Mouse (Mus musculus) midbrain, embryonic 13.5 days (tissue): ENCODE measurements around the gene Cdr1. TPM values are rescaled to one million over a fixed set of nuclear protein-coding genes. Genes with fewer than 3 reads are reported as not detected.

Experiments used
- ATAC-seq: fragments of 200-750 bp; cut with Nextera tagmentation; 2 replicates; pipeline ENCODE4 v1.8.0; 2017; ENCODE audit warnings: mild to moderate bottlenecking, moderate TSS enrichment, moderate library complexity
- H3K27ac ChIP-seq: fragments of 300-500 bp; sonication (generic); 2 replicates; pipeline ENCODE4 v1.5.1; 2015; ENCODE audit warnings: inconsistent platforms, mild to moderate bottlenecking, moderate library complexity
- H3K27me3 ChIP-seq: fragments of 300-500 bp; sonication (generic); 2 replicates; pipeline ENCODE4 v1.6.1; 2015; ENCODE audit warnings: mild to moderate bottlenecking, inconsistent platforms
- H3K36me3 ChIP-seq: fragments of 300-500 bp; sonication (generic); 2 replicates; pipeline ENCODE4 v1.6.1; 2015; ENCODE audit warnings: mild to moderate bottlenecking, inconsistent platforms
- H3K4me1 ChIP-seq: fragments of 300-500 bp; sonication (generic); replicated peaks from 2 replicates; pipeline ENCODE4 v1.6.1; 2015; ENCODE audit warnings: inconsistent platforms
- H3K4me2 ChIP-seq: fragments of 300-500 bp; sonication (generic); replicated peaks from 2 replicates; pipeline ENCODE4 v1.6.1; 2015; ENCODE audit warnings: moderate library complexity, mild to moderate bottlenecking, inconsistent platforms
- H3K4me3 ChIP-seq: fragments of 300-500 bp; sonication (generic); replicated peaks from 2 replicates; pipeline ENCODE4 v1.5.1; 2015; ENCODE audit warnings: mild to moderate bottlenecking, inconsistent platforms
- H3K9ac ChIP-seq: fragments of 300-500 bp; sonication (generic); replicated peaks from 2 replicates; pipeline ENCODE4 v1.6.1; 2015; ENCODE audit warnings: mild to moderate bottlenecking, inconsistent platforms
- H3K9me3 ChIP-seq: fragments of 300-500 bp; sonication (generic); 2 replicates; pipeline ENCODE4 v1.6.1; 2016; ENCODE audit warnings: mild to moderate bottlenecking, inconsistent platforms
- WGBS: fragments of 180-500 bp; shearing (Covaris S2); methylation state at CpG from one replicate; pipeline ENCODE4 v1.1.7; 2015; 5-methylcytosine and 5-hydroxymethylcytosine counted together
- microRNA-seq: library from miRNA; unstranded; fragments of <30 nt; microRNA quantifications from one replicate; pipeline ENCODE4, GENCODE M21; 2016
- polyA plus RNA-seq: library from polyadenylated mRNA; unstranded; fragments of >200 nt; fragmentation: Nextera tagmentation; extraction: Ambion mirVana; gene quantifications from 2 replicates; pipeline ENCODE4 v1.2.1, GENCODE M21; 2015

The Cdr1 gene
- polyA plus RNA-seq, result not detected in 2 replicates

DNA sequence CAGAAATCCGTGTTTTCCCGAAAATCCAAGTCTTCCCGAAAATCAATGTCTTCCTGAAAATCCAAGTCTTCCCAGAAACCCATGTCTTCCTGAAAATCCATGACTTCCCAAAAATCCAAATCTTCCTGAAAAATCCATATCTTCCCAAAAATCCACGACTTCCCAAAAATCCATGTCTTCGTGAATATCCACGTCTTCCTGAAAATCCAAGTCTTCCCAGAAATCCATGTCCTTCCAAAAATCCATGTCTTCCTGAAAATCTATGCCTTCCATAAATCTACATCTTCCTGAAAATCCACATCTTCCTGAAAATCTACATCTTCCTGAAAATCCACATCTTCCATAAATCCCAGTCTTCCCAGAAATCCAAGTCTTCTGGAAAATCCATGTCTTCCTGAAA is at the start of gene Cdr1:
Gene Cdr1 (minus strand): TSS at position 101 of the 400 bp plus-strand sequence.
- no peak within 1 kb of the TSS for H3K9ac ChIP-seq
- H3K27ac ChIP-seq, result no peak within 1 kb of the TSS
- H3K9me3 ChIP-seq, result peaks cover 20% of the 10 kb centered on the region; the same call in 1 of the 2 replicates
- H3K4me1 ChIP-seq, result no peaks in the 10 kb centered on the region
- no peak within 1 kb of the TSS for H3K4me3 ChIP-seq
- peaks cover 8% of the 10 kb centered on the region; the same call in 1 of the 2 replicates for H3K36me3 ChIP-seq
- no peak for ATAC-seq
- no peak within 1 kb of the TSS for H3K4me2 ChIP-seq
- WGBS, result 94% methylated on average over 6 of the region's 6 CpGs
- H3K27me3 ChIP-seq, result no peaks in the 10 kb centered on the region

DNA sequence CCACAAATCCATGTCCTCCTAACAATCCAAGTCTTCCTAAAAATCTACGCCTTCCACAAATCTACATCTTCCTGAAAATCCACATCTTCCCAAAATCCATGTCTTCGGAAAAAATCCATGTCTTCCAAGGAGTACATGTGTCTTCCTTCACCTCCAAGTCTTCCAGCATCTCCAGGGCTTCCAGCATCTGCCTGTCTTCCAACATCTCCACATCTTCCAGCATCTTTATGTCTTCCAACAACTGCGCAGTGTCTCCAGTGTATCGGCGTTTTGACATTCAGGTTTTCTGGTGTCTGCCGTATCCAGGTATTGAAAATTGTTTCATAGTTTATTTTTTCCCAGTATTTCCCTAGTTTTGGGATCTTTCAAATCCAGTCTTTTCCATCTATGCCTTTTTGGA is 511 bp upstream of the Cdr1 start:
- Histone ChIP-seq H3K4me2 (no peak overlapping the region), H3K4me1 (no peaks in the 10 kb centered on the region), H3K27ac (no peak overlapping the region), H3K9me3 (peaks cover 20% of the 10 kb centered on the region; the same call in 1 of the 2 replicates), H3K36me3 (peaks cover 8% of the 10 kb centered on the region; the same call in 1 of the 2 replicates), H3K4me3 (no peak overlapping the region), H3K9ac (no peak overlapping the region), H3K27me3 (no peaks in the 10 kb centered on the region)
- no peak for ATAC-seq
- 96% methylated on average over 6 of the region's 6 CpGs for WGBS

DNA sequence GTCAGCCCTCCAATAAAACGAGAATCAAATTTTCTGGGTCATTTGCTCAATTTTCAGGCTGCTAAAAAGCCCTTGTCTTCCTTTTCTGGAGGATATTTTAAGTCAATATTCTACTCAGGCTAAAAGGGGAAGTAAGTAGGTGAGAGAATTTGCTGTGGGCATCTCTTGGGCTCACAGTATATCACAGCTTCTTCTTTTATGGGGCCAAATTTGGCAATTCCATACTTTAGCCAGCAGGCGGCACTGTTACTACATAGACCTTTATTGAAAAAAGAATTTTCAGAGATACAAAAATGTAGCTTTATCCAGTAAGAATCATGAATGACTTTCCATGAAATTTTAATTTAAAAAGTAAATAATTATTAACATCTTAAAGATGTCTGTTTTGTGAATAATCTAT is 18.8 kb downstream of the Cdr1 start:
- H3K27me3 ChIP-seq, result no peaks in the 10 kb centered on the region
- no peak overlapping the region for H3K4me3 ChIP-seq
- ATAC-seq, result no peak
- no peak overlapping the region for H3K27ac ChIP-seq
- no peaks in the 10 kb centered on the region for H3K4me1 ChIP-seq
- no peaks in the 10 kb centered on the region for H3K9me3 ChIP-seq
- no peak overlapping the region for H3K4me2 ChIP-seq
- no peak overlapping the region for H3K9ac ChIP-seq
- H3K36me3 ChIP-seq, result no peaks in the 10 kb centered on the region
- WGBS, result 39% methylated on average over 2 of the region's 2 CpGs

DNA sequence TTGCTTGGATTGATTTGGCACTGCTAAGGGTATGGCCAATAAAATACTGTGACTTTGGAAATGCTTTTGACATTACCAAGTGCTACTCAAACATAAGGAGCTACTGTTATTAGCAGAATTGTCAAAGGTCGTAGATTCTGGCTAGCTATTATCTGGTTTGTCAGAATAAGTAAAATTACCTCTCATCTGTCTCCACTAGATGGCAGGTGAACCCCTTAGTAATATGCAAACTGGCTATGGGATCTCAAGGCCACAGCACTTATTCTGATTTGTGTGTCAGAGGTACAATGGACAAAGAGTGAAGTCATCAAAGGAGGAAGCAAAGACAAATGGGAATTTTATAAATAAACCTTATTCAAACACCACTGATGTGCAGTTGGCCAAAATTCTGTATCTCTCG is 24.1 kb downstream of the Cdr1 start:
- no peak for ATAC-seq
- WGBS, result 71% methylated on average over 2 of the region's 2 CpGs
- Histone ChIP-seq H3K9me3 (no peaks in the 10 kb centered on the region), H3K9ac (no peak overlapping the region), H3K4me1 (no peaks in the 10 kb centered on the region), H3K36me3 (no peaks in the 10 kb centered on the region), H3K27me3 (no peaks in the 10 kb centered on the region), H3K4me3 (no peak overlapping the region), H3K4me2 (no peak overlapping the region), H3K27ac (no peak overlapping the region)

DNA sequence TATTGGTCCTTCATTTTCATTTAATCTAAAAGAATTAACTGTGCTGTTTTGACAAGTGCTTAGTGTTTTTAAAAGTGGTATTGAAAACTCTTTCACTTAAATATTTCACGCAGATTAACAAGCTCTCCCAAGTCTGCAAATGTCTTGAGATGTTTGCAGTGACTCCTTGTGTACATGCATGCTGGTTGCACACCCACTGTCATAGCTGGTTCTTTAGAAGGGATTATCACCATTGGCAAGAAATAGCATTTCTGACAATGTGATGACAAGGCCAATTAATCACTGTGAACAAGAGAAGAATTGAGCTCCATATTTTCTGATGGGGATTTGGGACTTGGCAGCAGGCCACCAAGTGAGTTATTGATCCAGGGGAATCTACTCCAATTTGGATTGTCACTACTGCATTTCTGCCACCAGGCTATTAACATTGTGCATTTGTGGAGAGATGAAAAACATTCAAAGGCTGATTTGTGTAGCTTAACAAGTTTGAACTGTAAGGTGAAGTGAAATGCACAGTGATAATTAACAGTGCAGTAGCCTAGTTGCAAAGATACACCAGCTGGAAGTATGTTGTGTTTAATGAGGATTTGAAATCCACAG is 30.6 kb downstream of the Cdr1 start:
- 56% methylated on average over 1 of the region's 1 CpGs for WGBS
- H3K27ac ChIP-seq, result no peak overlapping the region
- H3K4me3 ChIP-seq, result no peak overlapping the region
- no peak overlapping the region for H3K9ac ChIP-seq
- no peaks in the 10 kb centered on the region for H3K4me1 ChIP-seq
- no peaks in the 10 kb centered on the region for H3K9me3 ChIP-seq
- H3K4me2 ChIP-seq, result no peak overlapping the region
- H3K27me3 ChIP-seq, result no peaks in the 10 kb centered on the region
- no peak for ATAC-seq
- H3K36me3 ChIP-seq, result no peaks in the 10 kb centered on the region

DNA sequence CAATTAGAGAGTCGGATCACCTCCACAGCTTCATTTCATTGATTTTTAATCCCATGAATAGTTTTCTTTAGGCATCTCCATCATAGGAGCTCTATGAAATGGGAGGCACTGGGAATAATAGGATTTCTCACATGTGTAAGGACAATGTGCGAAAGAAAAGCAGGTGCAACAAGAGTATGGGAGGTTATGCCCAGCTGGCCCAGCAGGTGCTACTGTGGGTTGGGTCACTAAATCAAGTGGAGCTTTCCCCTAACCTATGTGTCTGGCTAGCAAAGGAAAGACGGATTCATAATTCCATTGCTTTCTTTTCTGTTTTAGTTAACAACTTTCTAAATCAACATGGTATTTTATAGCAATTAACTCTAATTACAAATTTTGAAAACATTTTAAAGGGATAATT is 31.1 kb downstream of the Cdr1 start:
- H3K9ac ChIP-seq, result no peak overlapping the region
- no peak overlapping the region for H3K27ac ChIP-seq
- no peaks in the 10 kb centered on the region for H3K9me3 ChIP-seq
- H3K4me3 ChIP-seq, result no peak overlapping the region
- no peaks in the 10 kb centered on the region for H3K4me1 ChIP-seq
- no peaks in the 10 kb centered on the region for H3K36me3 ChIP-seq
- WGBS, result 46% methylated on average over 3 of the region's 3 CpGs
- H3K27me3 ChIP-seq, result no peaks in the 10 kb centered on the region
- no peak for ATAC-seq
- no peak overlapping the region for H3K4me2 ChIP-seq

DNA sequence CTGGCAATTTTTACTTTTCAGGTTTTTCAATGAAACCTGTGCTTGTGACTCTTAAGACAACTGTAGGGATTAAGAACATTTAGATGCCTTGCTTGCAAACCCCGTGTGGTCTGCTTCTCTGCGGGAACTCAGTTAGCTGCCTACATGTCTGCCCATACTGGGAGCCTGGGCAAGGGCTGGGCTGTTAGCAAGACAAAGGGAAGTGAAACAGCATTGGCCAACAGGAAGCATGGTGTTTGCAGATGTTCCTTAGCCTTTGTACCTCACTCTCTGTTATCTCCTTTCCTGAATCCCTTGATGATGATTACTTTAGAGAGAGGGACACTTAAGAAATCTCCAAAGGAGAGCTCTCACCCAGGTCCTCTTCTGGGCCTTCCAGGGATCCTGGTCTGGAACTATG is 38.8 kb downstream of the Cdr1 start:
- H3K27ac ChIP-seq, result no peak overlapping the region
- no peaks in the 10 kb centered on the region for H3K36me3 ChIP-seq
- no peak overlapping the region for H3K9ac ChIP-seq
- H3K4me1 ChIP-seq, result no peaks in the 10 kb centered on the region
- H3K9me3 ChIP-seq, result no peaks in the 10 kb centered on the region
- H3K4me2 ChIP-seq, result no peak overlapping the region
- H3K27me3 ChIP-seq, result no peaks in the 10 kb centered on the region
- ATAC-seq, result no peak
- 42% methylated on average over 2 of the region's 2 CpGs for WGBS
- no peak overlapping the region for H3K4me3 ChIP-seq

DNA sequence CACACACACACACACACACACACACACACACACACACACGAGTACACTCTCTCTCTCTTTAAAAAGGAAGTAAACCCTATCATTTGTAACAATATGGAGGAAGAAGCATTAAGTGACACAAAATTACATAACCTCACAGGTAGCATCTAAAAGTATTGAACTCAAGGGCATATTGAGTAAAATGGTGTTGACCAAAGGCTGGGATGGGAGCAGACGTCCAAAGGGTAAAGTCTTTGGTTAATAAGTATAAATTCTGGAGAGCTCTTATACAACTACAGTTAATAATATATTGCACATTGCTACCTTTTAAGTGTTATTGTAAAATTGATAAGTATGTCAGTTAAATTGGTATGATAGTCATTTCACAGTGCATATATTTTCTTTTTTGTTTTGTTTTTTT is 39.9 kb downstream of the Cdr1 start:
- Histone ChIP-seq H3K4me2 (no peak overlapping the region), H3K27me3 (no peaks in the 10 kb centered on the region), H3K36me3 (no peaks in the 10 kb centered on the region), H3K9ac (no peak overlapping the region), H3K27ac (no peak overlapping the region), H3K4me3 (no peak overlapping the region), H3K9me3 (no peaks in the 10 kb centered on the region), H3K4me1 (no peaks in the 10 kb centered on the region)
- whole genome bisulfite sequencing, result 79% methylated on average over 2 of the region's 2 CpGs
- no peak for ATAC-seq

DNA sequence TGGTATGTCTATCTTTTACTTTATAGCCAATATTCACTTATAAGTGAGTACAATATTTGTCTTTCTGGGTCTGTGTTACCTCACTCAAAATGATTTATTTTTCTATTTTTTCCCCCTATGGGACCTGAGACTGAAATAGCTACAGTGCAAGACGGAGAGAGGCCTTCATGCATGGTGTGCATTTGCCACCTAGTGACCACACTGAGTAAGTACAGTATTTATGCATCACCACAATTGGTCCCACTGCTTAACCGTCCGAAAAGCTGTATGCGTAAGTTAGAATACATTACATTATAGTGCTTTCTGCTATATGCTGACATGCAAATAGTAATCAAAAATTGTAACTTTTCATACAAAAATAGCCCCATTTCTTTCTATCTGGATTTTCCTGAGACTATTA is 50.8 kb downstream of the Cdr1 start:
- no peaks in the 10 kb centered on the region for H3K36me3 ChIP-seq
- no peaks in the 10 kb centered on the region for H3K9me3 ChIP-seq
- no peaks in the 10 kb centered on the region for H3K27me3 ChIP-seq
- no peak overlapping the region for H3K27ac ChIP-seq
- H3K4me1 ChIP-seq, result no peaks in the 10 kb centered on the region
- WGBS, result 72% methylated on average over 4 of the region's 4 CpGs
- H3K4me2 ChIP-seq, result no peak overlapping the region
- ATAC-seq, result no peak
- no peak overlapping the region for H3K4me3 ChIP-seq
- no peak overlapping the region for H3K9ac ChIP-seq

Small RNAs within 50 kb of the gene (microRNA-seq; reads per million reads assigned to microRNA genes)
- not detected for gene Gm24396
